Mouse (Mus musculus): ENCODE measurements around the gene Elmo3. TPM values are rescaled to one million over a fixed set of nuclear protein-coding genes. Genes with fewer than 3 reads are reported as not detected.

Elmo3 gene
- polyA plus RNA-seq, 1 experiment from 2014 or later = 1.3 TPM

GRCm38 (mm10) chr8:105275387-105275786 is 30.0 kb upstream of the Elmo3 start:
- Histone ChIP-seq H3K36me3 (ENCODE audit: control insufficient read depth, insufficient read depth, low read length) (0 out of 2 replicates have a peak, but pooled peaks cover 6% of the 10 kb centered on the region), H3K4me1 (ENCODE audit: control insufficient read depth, insufficient read depth, low read length) (peaks cover 2% of the 10 kb centered on the region; the same call in 1 of the 2 replicates), H3K4me3 (ENCODE audit: low read depth, low read length) (no peak overlapping the region), H3K4me2 (ENCODE audit: low read depth, low read length) (peak overlapping the region; percentile 61; the same call in 1 of the 2 replicates), H3K9ac (replicated peaks; ENCODE audit: low read depth, low read length) (no peak overlapping the region), H3K9me3 (ENCODE audit: control insufficient read depth, low read length) (no peaks in the 10 kb centered on the region), H3K27me3 (ENCODE audit: control insufficient read depth, insufficient read depth, low read length) (peaks cover 42% of the 10 kb centered on the region), H3K27ac (ENCODE audit: low read depth, low read length) (no peak overlapping the region)
- WGBS = 10% methylated on average over 11 of the region's 11 CpGs
- no peak for ATAC-seq (ENCODE audit: low read depth)

GRCm38 (mm10) chr8:105275840-105276239 is 29.6 kb upstream of the Elmo3 start, which contains the start of gene Nol3:
Gene Nol3, plus strand, starts transcription at chr8:105276140.
- H3K27ac ChIP-seq (ENCODE audit: low read depth, low read length) = no peak within 1 kb of the TSS
- H3K27me3 ChIP-seq (ENCODE audit: control insufficient read depth, insufficient read depth, low read length) = peaks cover 38% of the 10 kb centered on the region
- peak within 1 kb of the TSS; percentile 33 for H3K4me3 ChIP-seq (ENCODE audit: low read depth, low read length)
- 8% methylated on average over 10 of the region's 10 CpGs for WGBS
- H3K4me2 ChIP-seq (ENCODE audit: low read depth, low read length) = peak within 1 kb of the TSS; percentile 61
- no peaks in the 10 kb centered on the region for H3K9me3 ChIP-seq (ENCODE audit: control insufficient read depth, low read length)
- 0 out of 2 replicates have a peak, but pooled peaks cover 2% of the 10 kb centered on the region for H3K4me1 ChIP-seq (ENCODE audit: control insufficient read depth, insufficient read depth, low read length)
- no peak for ATAC-seq (ENCODE audit: low read depth)
- H3K9ac ChIP-seq (replicated peaks; ENCODE audit: low read depth, low read length) = peak within 1 kb of the TSS; percentile 34
- H3K36me3 ChIP-seq (ENCODE audit: control insufficient read depth, insufficient read depth, low read length) = 0 out of 2 replicates have a peak, but pooled peaks cover 6% of the 10 kb centered on the region

- WGBS = 2% methylated on average over 30 of the region's 30 CpGs
- ATAC-seq (ENCODE audit: low read depth) = peak; percentile 65
- no peaks in the 10 kb centered on the region for H3K9me3 ChIP-seq (ENCODE audit: control insufficient read depth, low read length)
- no peak overlapping the region for H3K27ac ChIP-seq (ENCODE audit: low read depth, low read length)
- peaks cover 9% of the 10 kb centered on the region; the same call in 1 of the 2 replicates for H3K36me3 ChIP-seq (ENCODE audit: control insufficient read depth, insufficient read depth, low read length)
- 0 out of 2 replicates have a peak, but pooled peaks cover 2% of the 10 kb centered on the region for H3K4me1 ChIP-seq (ENCODE audit: control insufficient read depth, insufficient read depth, low read length)
- peak overlapping the region; percentile 61 for H3K4me2 ChIP-seq (ENCODE audit: low read depth, low read length)
- H3K27me3 ChIP-seq (ENCODE audit: control insufficient read depth, insufficient read depth, low read length) = peaks cover 31% of the 10 kb centered on the region
- peak overlapping the region; percentile 34 for H3K9ac ChIP-seq (replicated peaks; ENCODE audit: low read depth, low read length)
- H3K4me3 ChIP-seq (ENCODE audit: low read depth, low read length) = peak overlapping the region; percentile 33
Measured at GRCm38 (mm10) chr8:105276292-105277120, 28.9 kb upstream of the Elmo3 start.

GRCm38 (mm10) chr8:105278911-105279334 is 26.5 kb upstream of the Elmo3 start:
- H3K27me3 ChIP-seq (ENCODE audit: control insufficient read depth, insufficient read depth, low read length) = peaks cover 18% of the 10 kb centered on the region
- H3K9me3 ChIP-seq (ENCODE audit: control insufficient read depth, low read length) = no peaks in the 10 kb centered on the region
- H3K9ac ChIP-seq (replicated peaks; ENCODE audit: low read depth, low read length) = no peak overlapping the region
- no peak overlapping the region for H3K4me3 ChIP-seq (ENCODE audit: low read depth, low read length)
- H3K4me1 ChIP-seq (ENCODE audit: control insufficient read depth, insufficient read depth, low read length) = 0 out of 2 replicates have a peak, but pooled peaks cover 2% of the 10 kb centered on the region
- H3K27ac ChIP-seq (ENCODE audit: low read depth, low read length) = no peak overlapping the region
- H3K36me3 ChIP-seq (ENCODE audit: control insufficient read depth, insufficient read depth, low read length) = peaks cover 21% of the 10 kb centered on the region; the same call in 1 of the 2 replicates
- 2% methylated on average over 28 of the region's 28 CpGs for WGBS
- H3K4me2 ChIP-seq (ENCODE audit: low read depth, low read length) = peak overlapping the region; percentile 6; the same call in 1 of the 2 replicates
- ATAC-seq (ENCODE audit: low read depth) = peak; percentile 71

GRCm38 (mm10) chr8:105280567-105280966 is 24.8 kb upstream of the Elmo3 start:
- Histone ChIP-seq H3K4me2 (ENCODE audit: low read depth, low read length) (no peak overlapping the region), H3K36me3 (ENCODE audit: control insufficient read depth, insufficient read depth, low read length) (peaks cover 30% of the 10 kb centered on the region; the same call in 1 of the 2 replicates), H3K9ac (replicated peaks; ENCODE audit: low read depth, low read length) (no peak overlapping the region), H3K27ac (ENCODE audit: low read depth, low read length) (no peak overlapping the region), H3K9me3 (ENCODE audit: control insufficient read depth, low read length) (no peaks in the 10 kb centered on the region), H3K4me1 (ENCODE audit: control insufficient read depth, insufficient read depth, low read length) (0 out of 2 replicates have a peak, but pooled peaks cover 2% of the 10 kb centered on the region), H3K27me3 (ENCODE audit: control insufficient read depth, insufficient read depth, low read length) (peaks cover 8% of the 10 kb centered on the region), H3K4me3 (ENCODE audit: low read depth, low read length) (no peak overlapping the region)
- 74% methylated on average over 3 of the region's 3 CpGs for WGBS
- no peak for ATAC-seq (ENCODE audit: low read depth)

DNA sequence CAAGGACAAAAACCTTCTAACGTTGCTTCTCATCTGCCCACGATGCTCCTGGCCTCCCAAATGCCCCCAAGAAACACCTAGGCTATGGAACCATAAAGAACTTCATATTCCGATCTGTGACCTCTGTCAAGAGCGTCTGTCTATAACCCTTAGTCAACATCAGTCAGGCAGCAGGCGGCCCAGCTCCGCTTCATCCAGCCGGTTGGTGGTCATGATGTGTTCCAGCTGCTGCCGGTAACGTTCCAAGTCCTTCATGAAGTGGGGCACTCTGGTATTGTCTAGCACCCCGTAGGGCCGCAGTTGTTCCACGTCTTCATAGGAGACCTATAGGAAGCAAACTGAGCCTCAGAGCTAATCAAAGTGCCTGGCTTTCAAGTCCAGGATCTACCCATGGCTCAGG is 23.6 kb upstream of the Elmo3 start:
- 87% methylated on average over 12 of the region's 12 CpGs for WGBS
- no peak for ATAC-seq (ENCODE audit: low read depth)
- Histone ChIP-seq H3K9me3 (ENCODE audit: control insufficient read depth, low read length) (no peaks in the 10 kb centered on the region), H3K27ac (ENCODE audit: low read depth, low read length) (no peak overlapping the region), H3K4me2 (ENCODE audit: low read depth, low read length) (no peak overlapping the region), H3K9ac (replicated peaks; ENCODE audit: low read depth, low read length) (no peak overlapping the region), H3K4me3 (ENCODE audit: low read depth, low read length) (no peak overlapping the region), H3K4me1 (ENCODE audit: control insufficient read depth, insufficient read depth, low read length) (peaks cover 4% of the 10 kb centered on the region; the same call in 1 of the 2 replicates), H3K36me3 (ENCODE audit: control insufficient read depth, insufficient read depth, low read length) (peaks cover 30% of the 10 kb centered on the region; the same call in 1 of the 2 replicates), H3K27me3 (ENCODE audit: control insufficient read depth, insufficient read depth, low read length) (peaks cover 8% of the 10 kb centered on the region)

DNA sequence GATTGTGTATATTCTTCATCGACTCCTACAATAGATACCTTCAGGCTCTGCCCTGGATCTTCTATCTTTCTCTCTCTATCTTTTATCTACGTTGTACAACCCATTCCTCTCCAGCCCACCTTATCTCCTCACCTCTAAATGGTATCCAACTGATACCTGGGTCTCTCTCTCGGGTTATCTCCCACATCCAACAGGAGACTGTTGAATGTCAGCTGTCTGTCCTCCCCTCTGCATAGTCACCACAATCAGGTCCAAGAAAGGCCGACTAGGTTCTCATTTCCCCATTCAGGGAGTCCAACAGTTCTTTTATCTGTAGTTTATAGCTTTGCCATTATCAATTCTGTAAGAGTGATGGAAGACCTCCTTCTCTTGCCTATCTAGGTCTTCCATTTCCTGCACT is 23.2 kb upstream of the Elmo3 start:
- H3K4me1 ChIP-seq (ENCODE audit: control insufficient read depth, insufficient read depth, low read length) = peaks cover 9% of the 10 kb centered on the region; the same call in 1 of the 2 replicates
- WGBS = 93% methylated on average over 4 of the region's 4 CpGs
- peaks cover 30% of the 10 kb centered on the region; the same call in 1 of the 2 replicates for H3K36me3 ChIP-seq (ENCODE audit: control insufficient read depth, insufficient read depth, low read length)
- no peak overlapping the region for H3K27ac ChIP-seq (ENCODE audit: low read depth, low read length)
- no peaks in the 10 kb centered on the region for H3K9me3 ChIP-seq (ENCODE audit: control insufficient read depth, low read length)
- H3K9ac ChIP-seq (replicated peaks; ENCODE audit: low read depth, low read length) = no peak overlapping the region
- H3K27me3 ChIP-seq (ENCODE audit: control insufficient read depth, insufficient read depth, low read length) = peaks cover 6% of the 10 kb centered on the region
- no peak for ATAC-seq (ENCODE audit: low read depth)
- H3K4me2 ChIP-seq (ENCODE audit: low read depth, low read length) = no peak overlapping the region
- H3K4me3 ChIP-seq (ENCODE audit: low read depth, low read length) = no peak overlapping the region

- Histone ChIP-seq H3K27ac (ENCODE audit: low read depth, low read length) (no peak overlapping the region), H3K9ac (replicated peaks; ENCODE audit: low read depth, low read length) (no peak overlapping the region), H3K4me1 (ENCODE audit: control insufficient read depth, insufficient read depth, low read length) (peaks cover 13% of the 10 kb centered on the region; the same call in 1 of the 2 replicates), H3K4me3 (ENCODE audit: low read depth, low read length) (no peak overlapping the region), H3K27me3 (ENCODE audit: control insufficient read depth, insufficient read depth, low read length) (peaks cover 2% of the 10 kb centered on the region; the same call in 1 of the 2 replicates), H3K4me2 (ENCODE audit: low read depth, low read length) (no peak overlapping the region), H3K36me3 (ENCODE audit: control insufficient read depth, insufficient read depth, low read length) (peaks cover 30% of the 10 kb centered on the region; the same call in 1 of the 2 replicates), H3K9me3 (ENCODE audit: control insufficient read depth, low read length) (no peaks in the 10 kb centered on the region)
- 25% methylated on average over 23 of the region's 23 CpGs for WGBS
- no peak; the same call in 1 of the 2 replicates for ATAC-seq (ENCODE audit: low read depth)
Measured at GRCm38 (mm10) chr8:105283074-105283473, 22.3 kb upstream of the Elmo3 start.

GRCm38 (mm10) chr8:105285514-105285913 is 19.9 kb upstream of the Elmo3 start:
- Histone ChIP-seq H3K4me2 (ENCODE audit: low read depth, low read length) (no peak overlapping the region), H3K9me3 (ENCODE audit: control insufficient read depth, low read length) (no peaks in the 10 kb centered on the region), H3K4me1 (ENCODE audit: control insufficient read depth, insufficient read depth, low read length) (peaks cover 19% of the 10 kb centered on the region), H3K27me3 (ENCODE audit: control insufficient read depth, insufficient read depth, low read length) (no peaks in the 10 kb centered on the region), H3K4me3 (ENCODE audit: low read depth, low read length) (no peak overlapping the region), H3K27ac (ENCODE audit: low read depth, low read length) (no peak overlapping the region), H3K9ac (replicated peaks; ENCODE audit: low read depth, low read length) (no peak overlapping the region), H3K36me3 (ENCODE audit: control insufficient read depth, insufficient read depth, low read length) (peaks cover 25% of the 10 kb centered on the region; the same call in 1 of the 2 replicates)
- WGBS = 40% methylated on average over 12 of the region's 12 CpGs
- ATAC-seq (ENCODE audit: low read depth) = no peak

All from neural tube, embryonic 14.5 days (tissue).